Mouse (Mus musculus): ENCODE results near the gene C2cd2l.
"Not testable (repeated sequence)": the region's sequence is repeated elsewhere in the genome, so short reads cannot be mapped to it uniquely, and the experiment has no call there.

C2cd2l gene

GRCm38 (mm10) chr9:44314257-44314547 is 5.9 kb downstream of the C2cd2l start:
- no peak for DNase-seq (ENCODE audit: low spot score in 2 of 2)

DNA sequence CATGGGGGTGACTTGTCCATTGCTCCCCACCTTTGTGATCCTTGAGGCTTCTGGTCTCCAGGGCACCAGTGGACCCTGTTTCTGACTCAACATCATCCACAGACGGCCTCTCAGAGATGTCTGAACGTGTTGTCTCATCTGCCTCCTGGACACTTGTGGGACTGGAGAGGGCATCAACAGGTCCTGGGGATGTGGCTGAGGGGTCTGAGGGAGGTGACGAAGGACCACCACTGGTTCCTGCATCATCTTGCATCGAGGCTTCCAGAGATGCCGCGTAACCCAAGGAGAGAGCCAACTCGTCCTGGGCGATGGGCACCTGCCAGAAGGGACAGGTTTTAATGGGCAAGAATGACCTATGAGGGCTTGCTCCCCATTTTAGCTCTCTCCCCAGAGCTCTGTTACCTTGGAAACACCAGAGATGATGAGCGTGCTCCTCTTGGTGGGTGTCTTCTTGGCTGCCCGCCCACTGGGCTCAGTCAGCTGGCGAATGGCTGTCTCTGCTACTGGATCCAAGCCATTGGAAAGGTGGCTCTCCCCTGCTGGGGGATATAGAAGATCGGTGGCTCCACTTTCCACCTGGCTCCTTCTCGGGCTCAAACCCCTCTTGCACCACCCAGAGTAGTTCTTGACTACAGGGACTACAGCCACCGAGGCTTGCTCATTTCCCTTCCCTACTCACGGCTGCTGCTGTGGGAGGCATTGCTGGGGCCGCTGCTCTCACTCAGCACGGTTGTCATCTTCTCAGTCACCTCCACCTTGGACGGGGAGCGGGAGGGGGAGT is 6.4 kb downstream of the C2cd2l start:
- DNase-seq (ENCODE audit: low spot score in 2 of 2): no peak

- DNase-seq (ENCODE audit: low spot score in 2 of 2): no peak
Observed at GRCm38 (mm10) chr9:44311136-44312134, 8.7 kb downstream of the C2cd2l start.

- DNase-seq (ENCODE audit: low spot score in 2 of 2): no peak
Observed at GRCm38 (mm10) chr9:44310750-44311135, 9.3 kb downstream of the C2cd2l start.

DNA sequence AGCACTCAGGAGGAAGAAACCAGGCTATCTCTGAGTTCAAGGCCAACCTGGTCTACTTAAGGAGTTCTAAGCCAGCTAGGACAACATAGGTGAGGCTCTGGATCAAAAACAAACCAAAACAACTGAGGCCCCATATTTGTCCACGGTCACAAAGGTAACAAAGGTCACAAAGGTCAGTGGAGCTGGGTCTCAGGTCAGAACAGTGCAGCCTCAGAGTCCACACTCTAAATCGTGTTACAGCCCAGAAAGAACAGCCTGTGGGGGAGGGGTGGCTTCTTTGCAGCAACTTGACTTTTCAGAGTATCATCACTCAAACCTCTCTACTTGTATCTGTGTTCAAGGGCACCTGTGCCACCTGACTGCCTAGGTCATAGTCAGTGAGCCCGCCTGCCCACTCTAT is 10.3 kb downstream of the C2cd2l start:
- no peak for DNase-seq (ENCODE audit: low spot score in 2 of 2)

DNA sequence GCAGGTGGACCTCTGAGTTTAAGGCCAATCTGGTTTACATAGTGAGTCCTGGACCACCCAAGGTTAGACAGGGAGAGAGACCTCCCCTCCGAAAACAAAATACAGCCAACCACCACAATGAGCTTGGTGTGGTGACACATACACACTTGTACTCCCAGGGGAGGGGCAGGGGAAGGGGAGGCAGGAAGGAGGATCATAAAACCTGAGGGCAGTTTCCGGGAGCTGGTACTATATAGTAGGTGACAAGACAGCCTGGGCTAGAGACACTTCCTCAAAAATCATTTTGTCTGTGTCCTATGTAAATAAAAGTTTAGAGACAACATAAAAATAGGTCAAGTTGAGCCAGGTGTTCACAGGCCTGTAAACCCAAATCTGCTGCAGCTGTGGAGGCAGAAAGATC is 12.8 kb downstream of the C2cd2l start:
- no peak for DNase-seq (ENCODE audit: low spot score in 2 of 2)

DNA sequence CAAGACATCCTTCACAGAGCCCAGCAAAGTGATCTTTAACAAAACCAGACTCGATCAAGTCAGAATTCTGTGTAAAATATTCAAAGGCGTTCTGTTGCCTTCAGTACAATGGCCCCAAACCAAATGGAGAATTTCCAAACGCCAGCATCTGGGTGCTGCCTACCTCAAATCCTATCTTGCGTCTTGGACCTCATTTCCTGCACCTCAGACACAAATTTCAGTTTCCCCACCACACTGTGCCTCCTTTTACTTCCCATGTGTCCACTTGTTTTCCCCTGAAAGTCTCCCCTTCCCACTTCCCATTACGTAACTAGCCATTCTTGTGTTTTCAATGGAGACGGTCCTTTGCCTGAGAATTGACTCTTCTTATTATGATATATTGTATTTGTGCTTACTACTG is 13.6 kb downstream of the C2cd2l start:
- DNase-seq (ENCODE audit: low spot score in 2 of 2): no peak

GRCm38 (mm10) chr9:44305466-44306079 is 14.5 kb downstream of the C2cd2l start, which contains the start of gene Hinfp:
TSS of gene Hinfp (minus strand) at chr9:44305671.
- peak; percentile 95 to 99 for DNase-seq (ENCODE audit: low spot score in 2 of 2)

GRCm38 (mm10) chr9:44300001-44300400 is 20.1 kb downstream of the C2cd2l start:
- not testable (repeated sequence) for DNase-seq (ENCODE audit: low spot score in 2 of 2)

DNA sequence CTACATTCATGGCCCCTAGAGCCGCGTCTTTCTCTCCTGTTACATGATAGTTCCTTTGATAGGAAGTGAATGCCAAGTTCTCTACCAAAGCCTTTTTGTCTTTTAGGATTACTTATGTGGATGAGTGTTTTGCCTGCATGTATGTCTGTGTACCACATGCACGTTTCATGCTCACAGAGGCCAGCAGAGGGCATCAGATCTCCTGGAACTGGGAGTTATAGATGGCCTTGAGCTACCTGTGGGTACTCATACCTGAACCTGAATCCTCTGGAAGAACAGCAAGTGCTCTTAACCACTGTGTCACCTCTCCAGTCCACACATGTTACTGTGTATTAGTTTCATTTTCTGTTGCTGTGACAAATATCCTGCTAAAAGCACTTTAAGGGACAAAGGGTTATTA is 27.6 kb downstream of the C2cd2l start:
- no peak for DNase-seq (ENCODE audit: low spot score in 2 of 2)

GRCm38 (mm10) chr9:44288959-44289291 is 31.2 kb downstream of the C2cd2l start:
- DNase-seq (ENCODE audit: low spot score in 2 of 2): no peak

GRCm38 (mm10) chr9:44288076-44288958 is 31.8 kb downstream of the C2cd2l start, which contains the start of gene Abcg4:
TSS of gene Abcg4 (minus strand) at chr9:44288615.
- peak in 1 of 2 experiments; percentile 24 for DNase-seq (ENCODE audit: low spot score in 2 of 2)

- DNase-seq (ENCODE audit: low spot score in 2 of 2): no peak
Observed at GRCm38 (mm10) chr9:44287401-44288075, 32.5 kb downstream of the C2cd2l start.

DNA sequence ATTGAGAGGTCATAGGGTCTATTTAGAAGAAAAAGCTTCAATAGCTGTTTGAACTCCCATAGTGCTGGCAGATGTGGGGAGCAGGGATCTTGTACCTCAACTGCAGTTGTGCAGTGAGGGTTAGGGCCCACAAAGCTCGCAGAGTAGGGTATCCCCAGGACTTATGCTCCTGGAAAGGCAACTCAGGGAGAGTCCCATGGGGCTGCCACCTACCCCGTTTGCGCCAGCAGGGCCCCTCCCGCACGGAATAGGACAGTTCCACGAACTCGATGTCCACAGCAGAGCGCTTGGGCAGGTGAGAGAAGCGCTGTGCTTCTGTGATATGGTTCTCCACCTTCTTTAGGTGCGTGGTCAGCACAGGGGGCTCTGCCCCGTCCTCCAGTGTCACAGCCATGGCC is 33.1 kb downstream of the C2cd2l start:
- DNase-seq (ENCODE audit: low spot score in 2 of 2): no peak

GRCm38 (mm10) chr9:44286256-44286850 is 33.7 kb downstream of the C2cd2l start:
- no peak for DNase-seq (ENCODE audit: low spot score in 2 of 2)

DNA sequence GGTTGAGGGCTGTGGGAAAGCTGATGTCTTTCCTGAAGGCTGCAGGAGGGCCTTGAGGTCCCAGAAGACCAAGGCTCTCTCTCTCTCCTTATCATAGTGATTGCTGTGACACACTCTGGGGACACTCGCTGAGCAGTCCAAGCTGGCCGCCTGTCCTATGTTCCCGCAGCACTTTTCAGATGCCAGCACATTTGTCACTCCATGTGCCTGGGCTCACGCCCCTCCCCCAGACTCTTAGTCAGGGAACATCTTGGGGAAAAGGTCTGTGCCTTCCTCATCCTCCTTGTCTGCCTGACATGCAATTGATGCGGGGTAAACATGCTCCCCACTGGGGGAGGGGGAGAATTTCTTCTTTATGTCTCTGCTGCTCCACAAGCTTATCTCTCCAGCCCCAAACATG is 36.9 kb downstream of the C2cd2l start:
- no peak for DNase-seq (ENCODE audit: low spot score in 2 of 2)

DNA sequence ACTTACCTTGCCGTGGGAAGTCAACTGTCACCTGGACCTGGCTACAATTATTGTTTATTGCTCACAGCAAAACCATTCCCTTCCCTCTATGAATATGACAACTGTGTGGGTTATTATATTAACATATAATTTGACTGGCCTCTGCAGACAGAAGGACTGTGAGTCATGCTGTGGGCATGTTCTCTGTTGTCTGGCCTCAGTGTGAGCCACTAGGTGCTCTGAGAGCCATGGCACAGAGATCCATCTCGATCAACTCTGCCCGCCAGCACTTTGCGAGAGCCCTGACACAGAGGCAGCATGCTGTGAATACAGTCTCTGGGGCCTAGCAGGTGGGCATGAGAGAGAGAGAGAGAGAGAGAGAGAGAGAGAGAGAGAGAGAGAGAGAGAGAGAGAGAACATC is 50.1 kb downstream of the C2cd2l start:
- no peak for DNase-seq (ENCODE audit: low spot score in 2 of 2)

DNA sequence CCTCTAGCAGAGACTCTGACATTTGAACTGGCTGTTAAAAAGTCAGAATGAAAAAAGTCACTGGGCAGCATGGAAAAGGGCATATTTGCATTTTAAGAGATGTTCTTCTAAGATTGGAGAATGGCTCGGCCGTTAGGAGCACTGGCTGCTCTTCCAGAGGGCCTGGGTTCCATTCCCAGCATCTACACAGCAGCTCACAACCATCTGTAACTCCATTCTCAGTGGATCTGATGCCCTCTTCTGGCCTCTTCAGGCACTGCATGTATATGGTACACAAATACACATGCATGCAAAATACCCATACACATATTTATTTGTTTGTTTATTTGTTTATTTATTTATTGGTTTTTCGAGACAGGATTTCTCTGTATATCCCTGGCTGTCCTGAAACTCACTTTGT is 51.0 kb downstream of the C2cd2l start:
- no peak for DNase-seq (ENCODE audit: low spot score in 2 of 2)

DNA sequence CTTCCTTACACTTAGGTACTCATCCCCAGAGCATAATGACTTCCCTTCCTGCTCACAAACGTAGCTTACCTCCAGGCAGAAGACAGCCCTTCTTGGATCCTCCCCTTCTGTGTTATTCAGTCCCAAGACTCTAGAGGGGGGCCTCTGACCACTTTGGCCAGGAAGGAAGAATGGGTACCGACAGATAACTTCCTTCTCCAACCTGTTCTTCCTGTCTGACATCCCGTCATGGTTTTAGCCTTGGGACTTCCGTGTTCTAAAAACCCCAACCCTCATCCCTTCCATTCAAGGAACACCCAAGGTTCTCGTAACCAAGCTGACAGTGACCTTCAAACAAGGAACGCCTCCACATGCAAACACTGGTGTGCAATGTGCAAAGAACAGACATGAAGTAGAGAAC is 51.7 kb downstream of the C2cd2l start, which contains the start of gene Nlrx1:
Gene Nlrx1, minus strand, starts transcription at position 168 of the 400 bp plus-strand sequence.
- DNase-seq (ENCODE audit: low spot score in 2 of 2): peak in 1 of 2 experiments; percentile 26

GRCm38 (mm10) chr9:44268027-44268360 is 52.1 kb downstream of the C2cd2l start:
- peak; percentile 87 for DNase-seq (ENCODE audit: low spot score in 2 of 2)

All from urinary bladder, adult 18-20 months (tissue).